Mouse (Mus musculus) liver, embryonic 18 days (tissue): ENCODE data around the gene Arfgap3. TPM values are rescaled to one million over a fixed set of nuclear protein-coding genes. Genes with fewer than 3 reads are reported as not detected.

ENCODE experiments used
- polyA plus RNA-seq: library from polyadenylated mRNA; depleted of rRNA; stranded (reverse); fragments of >200 nt; gene quantifications from 2 replicates; pipeline ENCODE4 v1.2.3, GENCODE M21; 2012; rRNA removed

The Arfgap3 gene
- 9.2 and 12.9 TPM in 2 replicates for polyA plus RNA-seq

DNA sequence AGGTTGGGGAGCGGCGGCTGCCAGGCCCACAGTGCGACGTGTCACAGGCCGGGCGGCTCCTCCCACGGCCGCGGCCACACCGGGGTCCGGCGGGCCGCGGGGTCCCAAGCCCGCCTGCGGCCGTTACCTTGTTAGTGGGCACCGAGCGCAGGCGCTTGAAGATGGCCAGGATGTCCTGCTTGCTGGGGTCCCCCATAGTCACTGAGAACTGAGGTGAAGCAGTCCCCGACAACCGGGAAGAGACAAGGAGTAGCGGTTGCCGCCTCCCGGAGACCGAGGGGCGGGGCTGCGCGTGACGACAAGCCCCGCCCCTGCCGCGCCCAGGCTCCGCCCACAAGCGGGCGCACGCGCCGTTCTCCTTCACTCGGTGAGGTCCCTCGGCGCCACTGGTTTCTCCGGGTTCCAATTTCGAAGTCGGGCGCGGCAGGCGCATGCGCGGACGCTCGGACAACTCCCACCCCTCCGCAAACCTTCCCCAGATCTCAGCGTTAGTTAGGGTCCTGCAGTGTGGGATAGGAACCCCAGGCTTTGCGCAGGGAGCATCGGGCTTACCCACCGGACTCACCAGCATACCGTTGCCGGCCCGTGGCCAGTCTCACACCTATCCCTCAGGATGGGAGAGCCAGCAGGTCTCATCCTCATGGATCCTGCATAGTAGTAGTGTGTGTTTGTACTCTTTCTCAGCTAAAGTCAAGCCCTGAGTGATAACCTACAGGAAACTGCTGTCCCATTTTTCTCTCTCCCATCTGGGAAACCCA lies at the start of gene Arfgap3:
Gene Arfgap3, minus strand, starts transcription at position 294 of the 758 bp plus-strand sequence.

DNA sequence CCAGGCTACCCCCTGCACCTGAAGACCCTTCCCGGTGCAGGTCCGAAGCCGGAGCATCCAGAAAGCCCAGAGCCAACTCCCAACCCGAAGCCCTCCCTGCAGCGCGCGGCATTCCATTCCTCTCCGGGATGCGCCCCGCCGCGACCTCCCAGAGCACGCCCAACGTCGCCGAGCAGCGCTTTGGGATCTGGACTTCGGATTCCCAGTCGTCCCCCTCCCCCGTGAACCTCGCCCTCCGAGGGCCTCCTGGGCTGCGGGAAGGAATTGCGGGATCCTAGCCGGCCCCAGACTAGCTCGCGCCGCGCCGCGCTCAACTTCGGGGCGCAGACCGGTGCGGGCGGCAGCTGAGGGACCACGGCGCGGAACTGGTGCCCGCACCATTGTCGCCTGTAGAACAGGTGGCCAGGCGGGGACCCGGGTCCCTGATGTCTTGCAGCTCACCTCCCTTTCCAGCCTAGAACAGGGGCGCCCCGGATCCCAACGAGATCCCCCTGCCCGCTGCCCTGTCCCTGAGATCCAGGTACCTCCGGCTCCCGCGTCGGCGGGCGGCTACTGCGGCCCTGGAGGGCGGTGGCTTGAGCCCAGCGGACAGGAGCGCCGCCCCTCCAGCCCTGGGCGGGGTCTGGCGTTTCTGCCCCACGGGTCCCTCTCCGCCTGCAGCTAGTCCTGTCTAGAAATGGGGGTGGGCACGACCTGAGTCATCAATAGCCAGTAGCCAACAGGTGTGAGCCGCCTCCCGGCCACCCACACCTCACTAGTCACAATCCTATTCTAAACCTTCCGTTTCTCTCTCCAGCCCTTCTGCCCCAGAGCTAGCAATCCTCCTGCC lies 98.7 kb downstream of the Arfgap3 start, which contains the start of gene A4galt:
Gene A4galt, minus strand, starts transcription at position 599 of the 829 bp plus-strand sequence.

Other genes with a start within 250 kb of the Arfgap3 start
- gene Rrp7a, start 227.4 kb downstream of the Arfgap3 start, polyA plus RNA-seq: 18.9 and 19.0 TPM in 2 replicates
- 22.0 and 22.3 TPM in 2 replicates for gene Poldip3, start 200.9 kb downstream of the Arfgap3 start, polyA plus RNA-seq
- 82.4 and 87.8 TPM in 2 replicates for gene Cyb5r3, start 177.7 kb downstream of the Arfgap3 start, polyA plus RNA-seq
- 0.10 TPM in 2 replicates for gene A4galt, start 98.5 kb downstream of the Arfgap3 start, polyA plus RNA-seq
- 25.4 and 27.8 TPM in 2 replicates for gene Pacsin2, start 114.4 kb upstream of the Arfgap3 start, polyA plus RNA-seq
- 2.7 and 3.2 TPM in 2 replicates for gene Ttll1, start 160.6 kb upstream of the Arfgap3 start, polyA plus RNA-seq
- gene Bik, start 176.6 kb upstream of the Arfgap3 start, polyA plus RNA-seq: 4.2 and 4.5 TPM in 2 replicates
- 88.0 and 93.4 TPM in 2 replicates for gene Tspo, start 213.3 kb upstream of the Arfgap3 start, polyA plus RNA-seq
- 12.0 and 12.9 TPM in 2 replicates for gene Mcat, start 213.5 kb upstream of the Arfgap3 start, polyA plus RNA-seq
- gene Ttll12, start 244.9 kb upstream of the Arfgap3 start, polyA plus RNA-seq: 11.5 and 12.5 TPM in 2 replicates